Comparison of ENCODE assay signal across 8 mouse cellular contexts in the genomic region with DNA sequence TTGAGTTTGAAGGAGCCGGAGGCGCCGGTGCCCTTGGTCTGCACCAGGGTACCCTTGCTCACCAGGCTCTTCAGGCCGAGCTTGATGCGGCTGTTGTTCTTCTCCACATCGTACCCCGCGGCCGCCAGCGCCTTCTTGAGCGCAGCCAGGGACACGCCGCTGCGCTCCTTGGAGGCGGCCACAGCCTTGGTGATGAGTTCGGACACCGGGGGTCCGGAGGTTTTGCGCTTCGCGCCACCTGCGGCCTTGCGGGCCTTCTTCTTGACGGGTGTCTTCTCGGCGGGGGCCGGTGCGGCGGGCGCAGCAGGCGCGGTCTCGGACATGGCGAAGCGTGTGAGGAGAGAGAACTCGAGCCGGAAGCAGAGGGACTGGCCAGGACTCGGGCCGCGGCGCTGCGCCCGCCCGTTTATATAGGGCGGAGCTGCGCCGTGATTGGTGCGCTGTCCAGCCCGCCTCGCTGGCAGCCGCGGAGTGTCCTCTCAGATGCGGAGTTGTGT. TPM values are rescaled to one million over a fixed set of nuclear protein-coding genes. Genes with fewer than 3 reads are reported as not detected.
DNase-seq lines count a peak whose midpoint lies in the region; ATAC-seq and TF ChIP-seq lines count a peak whose summit lies in the region.
"Not testable (repeated sequence)": the region's sequence is repeated elsewhere in the genome, so short reads cannot be mapped to it uniquely, and the experiment has no call there.

A gene (minus strand): TSS at position 384 of the 497 bp plus-strand sequence.

- peak; percentile 84 for ATAC-seq in forebrain, postnatal 0 days
- ATAC-seq in lung, embryonic 15.5 days (ENCODE audit: borderline replicate concordance, extremely low read depth, low FRiP score, low TSS enrichment), result peak; percentile 89

- not testable (repeated sequence) for H3K9me3 ChIP-seq in ES-E14 (ENCODE audit: control insufficient read depth, insufficient read depth, low read depth, low read length); forebrain, postnatal 0 days (ENCODE audit: low read length); lung, embryonic 15.5 days

- H3K4me2 ChIP-seq in forebrain, postnatal 0 days (ENCODE audit: low read depth), result peak within 1 kb of the TSS; percentile 83
- H3K4me2 ChIP-seq in lung, embryonic 15.5 days, result peak within 1 kb of the TSS; percentile 89

- not testable (repeated sequence) for H3K27me3 ChIP-seq in forebrain, postnatal 0 days (ENCODE audit: insufficient read depth, low read length); lung, embryonic 15.5 days

- H3K9ac ChIP-seq in ES-E14 (ENCODE audit: insufficient read depth, low read depth, low read length, poor library complexity, severe bottlenecking), result peak within 1 kb of the TSS; percentile 76
- peak within 1 kb of the TSS; percentile 73 for H3K9ac ChIP-seq in forebrain, postnatal 0 days
- H3K9ac ChIP-seq in lung, embryonic 15.5 days, result peak within 1 kb of the TSS; percentile 99

- peak within 1 kb of the TSS; percentile 66 to 77 for H3K4me3 ChIP-seq in ES-E14 (ENCODE audit: insufficient read depth in 1 of 2, low read depth in 1 of 2, low read length in 2 of 2, poor library complexity in 1 of 2, severe bottlenecking in 1 of 2)
- peak within 1 kb of the TSS; percentile 47 for H3K4me3 ChIP-seq in forebrain, postnatal 0 days (ENCODE audit: low read depth, low read length)
- peak within 1 kb of the TSS; percentile 73 for H3K4me3 ChIP-seq in lung, embryonic 15.5 days

- not testable (repeated sequence) for H3K4me1 ChIP-seq in ES-E14 (ENCODE audit: control insufficient read depth in 2 of 2, insufficient read depth in 2 of 2, low read length in 2 of 2, poor library complexity in 1 of 2); forebrain, postnatal 0 days (ENCODE audit: insufficient read depth)
- peaks cover 13% of the 10 kb centered on the region; the same call in 1 of the 2 replicates for H3K4me1 ChIP-seq in lung, embryonic 15.5 days

- in situ Hi-C loops in ES-E14 (cut with MboI; ENCODE audit: low sequenced_read_pairs in 2 of 2, unreplicated experiment in 2 of 2), result not testable (repeated sequence)

- WGBS in forebrain, postnatal 0 days, result under 1% methylated on average over 52 of the region's 53 CpGs
- WGBS in lung, embryonic 15.5 days, result under 1% methylated on average over 53 of the region's 53 CpGs

- peak; percentile 36 for DNase-seq in ES-E14 (ENCODE audit: low read depth, low spot score)
- DNase-seq in cerebellum, adult 18-20 months, result peak; percentile 86 to 90
- DNase-seq in forebrain, postnatal 0 days, result peak; percentile 91
- peak; percentile 92 for DNase-seq in heart, postnatal 4 days
- peak; percentile 78 to 82 for DNase-seq in layer of hippocampus, adult 8-10 months (ENCODE audit: low spot score in 2 of 2)
- peak; percentile 77 for DNase-seq in ovary, adult 18-20 months (ENCODE audit: low spot score)
- peak; percentile 85 for DNase-seq in thymus, postnatal 0 days (ENCODE audit: low spot score)

- H3K36me3 ChIP-seq in ES-E14 (ENCODE audit: control insufficient read depth, insufficient read depth, low read length, poor library complexity, severe bottlenecking); forebrain, postnatal 0 days (ENCODE audit: insufficient read depth); lung, embryonic 15.5 days: not testable (repeated sequence)

- peak within 1 kb of the TSS; percentile 68; the same call in 1 of the 2 replicates for H3K27ac ChIP-seq in ES-E14 (ENCODE audit: insufficient read depth, low read depth, low read length, poor library complexity, severe bottlenecking)
- H3K27ac ChIP-seq in forebrain, postnatal 0 days (ENCODE audit: low read depth, low read length), result peak within 1 kb of the TSS; percentile 93
- peak within 1 kb of the TSS; percentile 100 for H3K27ac ChIP-seq in lung, embryonic 15.5 days

- TF ChIP-seq CTCF in forebrain, postnatal 0 days (IDR thresholded peaks at IDR 0.05; ENCODE audit: low read depth), result not testable (repeated sequence)

RNA-seq across cellular contexts. Expression of the gene that starts here (rescaled TPM):
- 131 and 207 TPM in 2 replicates for total RNA-seq in ES-E14 (2012; rRNA removed)
- total RNA-seq in forebrain, postnatal 0 days (2014; rRNA removed), result 204 and 218 TPM in 2 replicates
- polyA plus RNA-seq in forebrain, postnatal 0 days (2015; fragmentation: Nextera tagmentation; extraction: Ambion mirVana), result 11.1 and 16.3 TPM in 2 replicates
- total RNA-seq in heart, postnatal 4 days (2021), result 100 to 1,000 TPM; 269 to 306 TPM
- total RNA-seq in layer of hippocampus, adult 8-10 months (2022), result 10 to 100 TPM; 36.1 to 50.5 (median 42.7) TPM
- polyA plus RNA-seq in lung, embryonic 15.5 days (2015; fragmentation: Nextera tagmentation; extraction: Ambion mirVana), result 28.3 and 28.5 TPM in 2 replicates
- polyA plus RNA-seq in thymus, postnatal 0 days (2015; fragmentation: Nextera tagmentation; extraction: Ambion mirVana), result 33.4 and 35.1 TPM in 2 replicates

Comparison
In these comparisons a context has a peak if more than half of its experiments do, and no peak if none do; other contexts are left out.
1. Peak in every context shown above with its lines: DNase-seq, ATAC-seq, H3K4me3 ChIP-seq and H3K27ac ChIP-seq.
2. DNase-seq: peak in every context shown above with its lines; median percentile 92 in heart, postnatal 4 days; 91 in forebrain, postnatal 0 days; 88 in cerebellum, adult 18-20 months; 85 in thymus, postnatal 0 days; 80 in layer of hippocampus, adult 8-10 months; 77 in ovary, adult 18-20 months; 36 in ES-E14.